Mouse (Mus musculus): ENCODE measurements around the gene Exo1. TPM values are rescaled to one million over a fixed set of nuclear protein-coding genes. Genes with fewer than 3 reads are reported as not detected.

The Exo1 gene
- total and polyA plus RNA-seq, 2 experiments, result 0.28 TPM; not detected in 1

DNA sequence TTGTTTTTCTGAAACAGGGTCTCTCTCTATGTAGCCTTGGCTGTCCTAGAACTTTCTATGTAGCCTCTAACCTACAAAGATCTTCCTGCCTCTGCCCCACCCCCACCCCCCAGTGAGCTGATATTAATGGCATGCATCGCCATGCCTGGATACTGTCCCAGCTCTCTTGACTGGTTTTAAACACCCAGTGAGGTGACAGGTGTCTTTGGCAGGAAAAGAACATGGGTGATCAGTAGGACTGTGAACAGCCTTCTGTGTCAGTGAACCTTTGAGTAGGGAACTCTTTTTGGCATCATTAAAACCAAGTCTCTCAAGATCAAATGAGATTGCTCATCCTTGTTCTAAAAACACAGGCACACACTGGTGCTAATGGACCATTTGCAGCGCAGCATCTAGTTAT lies 81.4 kb downstream of the Exo1 start:
- WGBS, result 88% methylated on average over 2 of the region's 2 CpGs
- H3K36me3 ChIP-seq (ENCODE audit: control insufficient read depth, insufficient read depth, low read length), result no peaks in the 10 kb centered on the region
- no peak for DNase-seq (ENCODE audit: extremely low read depth, low read depth, low spot score)
- H3K27me3 ChIP-seq (ENCODE audit: control insufficient read depth, insufficient read depth, low read length), result 0 out of 2 replicates have a peak, but pooled peaks cover 2% of the 10 kb centered on the region
- TF ChIP-seq CTCF (IDR thresholded peaks at IDR 0.05; ENCODE audit: low read depth, low read length), result no peak
- TF ChIP-seq POLR2A (IDR thresholded peaks at IDR 0.05; ENCODE audit: extremely low read depth, insufficient read depth, low read length), result no peak
- no peaks in the 10 kb centered on the region for H3K4me1 ChIP-seq (ENCODE audit: control insufficient read depth, insufficient read depth, low read length)
- no peak overlapping the region for H3K4me3 ChIP-seq (ENCODE audit: insufficient read depth, low read depth, low read length)
- no peaks in the 10 kb centered on the region for H3K79me2 ChIP-seq (ENCODE audit: control insufficient read depth, insufficient read depth, low read length)
- H3K27ac ChIP-seq (replicated peaks; ENCODE audit: insufficient read depth, low read depth, low read length), result no peak overlapping the region
- no peak overlapping the region for H3K9ac ChIP-seq (ENCODE audit: low read depth, low read length)

Other genes starting within 250 kb of the Exo1 start
- 0.18 and 0.40 TPM in 2 replicates for gene Opn3, start 187.8 kb upstream of the Exo1 start, total RNA-seq (2014; rRNA removed)
- 0.21 and 0.28 TPM in 2 replicates for gene Opn3, start 187.8 kb upstream of the Exo1 start, polyA plus RNA-seq (2012; rRNA removed)
- 1.8 and 2.3 TPM in 2 replicates for gene Chml, start 187.7 kb upstream of the Exo1 start, total RNA-seq (2014; rRNA removed)
- gene Chml, start 187.7 kb upstream of the Exo1 start, polyA plus RNA-seq (2012; rRNA removed), result 0.98 and 1.6 TPM in 2 replicates
- not detected in 2 replicates for gene Wdr64, start 182.0 kb upstream of the Exo1 start, total RNA-seq (2014; rRNA removed)
- gene Wdr64, start 182.0 kb upstream of the Exo1 start, polyA plus RNA-seq (2012; rRNA removed), result not detected in 2 replicates
- gene Gm38100, start 39.7 kb downstream of the Exo1 start, total RNA-seq (2014; rRNA removed), result not detected in 2 replicates
- not detected in 2 replicates for gene Gm38100, start 39.7 kb downstream of the Exo1 start, polyA plus RNA-seq (2012; rRNA removed)
- not detected in 2 replicates for gene Rbm8a2, start 98.5 kb downstream of the Exo1 start, total RNA-seq (2014; rRNA removed)
- not detected in 2 replicates for gene Rbm8a2, start 98.5 kb downstream of the Exo1 start, polyA plus RNA-seq (2012; rRNA removed)

All from liver, adult 2 months (tissue).